19 mouse cellular contexts compared by ENCODE assay signal in the genomic region with DNA sequence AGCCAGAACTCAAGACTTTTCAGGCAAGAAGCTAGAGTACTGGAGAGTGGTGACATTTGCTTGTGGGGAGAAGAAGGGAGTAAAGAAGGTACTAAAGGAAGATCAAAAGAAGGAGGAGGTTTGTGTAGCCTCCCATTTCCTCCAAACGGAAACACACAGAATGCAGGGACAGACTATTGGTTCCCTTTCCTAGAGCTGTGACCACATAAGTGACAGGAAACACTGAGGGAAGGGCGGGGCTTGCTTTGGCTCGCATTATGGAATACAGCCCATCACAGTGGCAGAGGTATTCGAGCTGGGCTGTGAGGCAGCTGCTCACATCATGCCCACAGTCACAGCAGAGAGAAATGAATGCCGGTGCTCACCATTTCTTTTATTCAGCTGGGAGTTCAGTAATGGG. TPM values are rescaled to one million over a fixed set of nuclear protein-coding genes. Genes with fewer than 3 reads are reported as not detected.
DNase-seq lines count a peak whose midpoint lies in the region; ATAC-seq and TF ChIP-seq lines count a peak whose summit lies in the region.
"Had no signal": no experiment of that assay in that cellular context is flagged by ENCODE, and none has a peak within 500 bp of the region (broad histone marks: within the 10 kb centered on the region; RNA-seq: fewer than 3 reads in every experiment).

No protein-coding gene starts in this region.

- TF ChIP-seq RAD21 in CH12.LX (IDR thresholded peaks at IDR 0.05; ENCODE audit: low read depth, low read length), result no peak

- DNase-seq in liver (peak; percentile 23), CH12.LX (ENCODE audit: extremely low read depth) (no peak)
- peak; percentile 64 for DNase-seq in induced T-regulatory cell, adult 2 months (ENCODE audit: low read depth)
- DNase-seq in B cell, adult 2 months, result no peak
- no peak for DNase-seq in gastrocnemius, postnatal 36 days
- DNase-seq: adrenal gland, adult 8-10 months; cerebellum, postnatal 14 days; gastrocnemius, postnatal 14 days; kidney, postnatal 10 days; layer of hippocampus, adult 9-11 months had no signal

- H3K4me2 ChIP-seq in liver, embryonic 12.5 days, result no peak overlapping the region
- H3K4me2 ChIP-seq in CH12.LX (ENCODE audit: insufficient read depth, low read depth, poor library complexity, severe bottlenecking), result 0 out of 2 replicates have a peak overlapping the region, but pooled peaks have one; percentile 30
- H3K4me2 ChIP-seq: embryonic facial prominence, embryonic 13.5 days; forebrain, embryonic 13.5 days; lung, embryonic 15.5 days; stomach, embryonic 15.5 days had no signal

- TF ChIP-seq EP300 in CH12.LX (IDR thresholded peaks at IDR 0.05; ENCODE audit: low read length), result no peak

- no peak for ATAC-seq in liver, embryonic 12.5 days
- ATAC-seq in megakaryocyte progenitor cell, adult 5-6 weeks (replicated peaks; ENCODE audit: poor library complexity), result peak; percentile 55
- ATAC-seq: forebrain, embryonic 13.5 days had no signal

- H3K4me1 ChIP-seq in liver, embryonic 12.5 days, result peaks cover 28% of the 10 kb centered on the region
- H3K4me1 ChIP-seq in CH12.LX (ENCODE audit: control insufficient read depth in 1 of 2, insufficient read depth in 2 of 2), result peaks cover 9 to 38% of the 10 kb centered on the region in 2 experiments

- intact Hi-C loops in gastrocnemius, postnatal 36 days (cut with DNase I), result no loop called here

- no peaks in the 10 kb centered on the region for H3K79me2 ChIP-seq in CH12.LX (replicated peaks; ENCODE audit: control insufficient read depth, extremely low read depth, insufficient read depth, poor library complexity, severe bottlenecking)

- H3K27me3 ChIP-seq in liver, embryonic 12.5 days (replicated peaks), result peaks cover 99% of the 10 kb centered on the region
- H3K27me3 ChIP-seq in CH12.LX (replicated peaks), result peaks cover 68% of the 10 kb centered on the region

- no peak overlapping the region for H3K4me3 ChIP-seq in liver, embryonic 12.5 days
- no peak overlapping the region for H3K4me3 ChIP-seq in CH12.LX (replicated peaks in 1 of 3; ENCODE audit: low read depth in 2 of 3, low read length in 2 of 3, poor library complexity in 1 of 3)
- H3K4me3 ChIP-seq: embryonic facial prominence, embryonic 13.5 days; forebrain, embryonic 13.5 days; lung, embryonic 15.5 days; stomach, embryonic 15.5 days had no signal

- no peak overlapping the region for H3K27ac ChIP-seq in liver, embryonic 12.5 days
- no peak overlapping the region for H3K27ac ChIP-seq in CH12.LX (ENCODE audit: insufficient read depth, low read depth)
- H3K27ac ChIP-seq: embryonic facial prominence, embryonic 13.5 days; forebrain, embryonic 13.5 days; lung, embryonic 15.5 days; stomach, embryonic 15.5 days had no signal

- H3K36me3 ChIP-seq in liver, embryonic 12.5 days, result no peaks in the 10 kb centered on the region
- H3K36me3 ChIP-seq in CH12.LX (replicated peaks in 1 of 2; ENCODE audit: control insufficient read depth in 1 of 2, insufficient read depth in 1 of 2, low read length in 1 of 2), result no peaks in the 10 kb centered on the region
- H3K36me3 ChIP-seq: embryonic facial prominence, embryonic 13.5 days; lung, embryonic 15.5 days; stomach, embryonic 15.5 days had no signal

- WGBS in liver, embryonic 12.5 days (ENCODE audit: insufficient replicate concordance), result 5% methylated on average over 5 of the region's 5 CpGs

- H3K9ac ChIP-seq in liver, embryonic 12.5 days, result no peak overlapping the region
- H3K9ac ChIP-seq in CH12.LX (ENCODE audit: insufficient read depth, low read depth), result no peak overlapping the region
- H3K9ac ChIP-seq: embryonic facial prominence, embryonic 13.5 days; forebrain, embryonic 13.5 days; lung, embryonic 15.5 days; stomach, embryonic 15.5 days had no signal

- in situ Hi-C loops in CH12.LX (cut with MboI; ENCODE audit: low pct_ligation_motif_present, low pct_unique_long_range_greater_than_20kb, low sequenced_read_pairs), result loop anchor here (25.0 kb wide), 1 partner anchor 590 kb away; a partner anchor contains a TSS

- H3K9me3 ChIP-seq in liver, embryonic 12.5 days (replicated peaks), result no peaks in the 10 kb centered on the region
- no peaks in the 10 kb centered on the region for H3K9me3 ChIP-seq in CH12.LX (replicated peaks; ENCODE audit: low read length)
- H3K9me3 ChIP-seq: embryonic facial prominence, embryonic 13.5 days; forebrain, embryonic 13.5 days; lung, embryonic 15.5 days; stomach, embryonic 15.5 days had no signal

- no peak for TF ChIP-seq CTCF in CH12.LX (conservative IDR thresholded peaks at IDR 0.05 in 1 of 2, IDR thresholded peaks at IDR 0.05 in 1 of 2; ENCODE audit: low read depth in 2 of 2, low read length in 2 of 2)

- dilution Hi-C loops in CH12.LX (cut with MboI; ENCODE audit: extremely low pct_ligation_motif_present, extremely low pct_unique_long_range_greater_than_20kb, low sequenced_read_pairs), result no loop called here

- no peak for TF ChIP-seq POLR2A in CH12.LX (IDR thresholded peaks at IDR 0.05; ENCODE audit: low read depth, low read length)

TF ChIP-seq in CH12.LX, 34 proteins besides CTCF, POLR2A, EP300 and RAD21:
- no peak for TF ChIP-seq ZKSCAN1 (IDR thresholded peaks at IDR 0.05; ENCODE audit: borderline replicate concordance, low read depth, low read length)
- TF ChIP-seq ETS1 (conservative IDR thresholded peaks at IDR 0.05; ENCODE audit: low read depth, low read length), result no peak
- TF ChIP-seq HCFC1 (IDR thresholded peaks at IDR 0.05; ENCODE audit: low read depth, low read length), result no peak
- TF ChIP-seq ZC3H11A (IDR thresholded peaks at IDR 0.05; ENCODE audit: low read depth, low read length), result no peak
- TF ChIP-seq BHLHE40 (IDR thresholded peaks at IDR 0.05; ENCODE audit: low read depth, low read length), result no peak
- no peak for TF ChIP-seq RCOR1 (conservative IDR thresholded peaks at IDR 0.05; ENCODE audit: low read depth, low read length)

RNA-seq across cellular contexts. Expression of a gene that starts 7.7 kb away (rescaled TPM):
- 0.22 and 0.33 TPM in 2 replicates for polyA plus RNA-seq in liver, embryonic 12.5 days (2016; fragmentation: Nextera tagmentation; extraction: Ambion mirVana)
- 0.38 and 0.47 TPM in 2 replicates for total RNA-seq in CH12.LX (2012; rRNA removed)
- 0.69 and 1.4 TPM in 2 replicates for total RNA-seq in CH12.LX (2014; rRNA removed)
- polyA plus RNA-seq in CH12.LX (2012; ENCODE audit: insufficient read length, low read depth), result 0.36 and 0.44 TPM in 2 replicates
- 17.0 and 19.9 TPM in 2 replicates for total RNA-seq in megakaryocyte progenitor cell, adult 5-6 weeks (2015)
- 11.4 and 12.2 TPM in 2 replicates for total RNA-seq in megakaryocyte progenitor cell, adult 5-6 weeks (2017)
- 1 to 10 TPM in 1 of 2 experiments, not detected in 1; 5.4 TPM for total RNA-seq in gastrocnemius, postnatal 36 days (2021)
- total RNA-seq: gastrocnemius, postnatal 14 days had no signal
- polyA plus RNA-seq: forebrain, embryonic 13.5 days had no signal

RNA-seq across cellular contexts. Expression of a gene that starts 20.8 kb away (rescaled TPM):
- not detected in 2 replicates for polyA plus RNA-seq in liver, embryonic 12.5 days (2016; fragmentation: Nextera tagmentation; extraction: Ambion mirVana)
- total RNA-seq in CH12.LX (2012; rRNA removed) (not detected in 2 replicates), CH12.LX (2014; rRNA removed) (not detected in 2 replicates)
- not detected in 2 replicates for polyA plus RNA-seq in CH12.LX (2012; ENCODE audit: insufficient read length, low read depth)
- 0.05 and 0.25 TPM in 2 replicates for total RNA-seq in megakaryocyte progenitor cell, adult 5-6 weeks (2015)
- 0.10 TPM in 1 of 2 replicates, not detected in the other for total RNA-seq in megakaryocyte progenitor cell, adult 5-6 weeks (2017)
- total RNA-seq in gastrocnemius, postnatal 36 days (2021), result not detected
- total RNA-seq: adrenal gland, adult 8-10 months; gastrocnemius, postnatal 14 days; left cerebral cortex, postnatal 25 days had no signal
- polyA plus RNA-seq: forebrain, embryonic 13.5 days; heart, postnatal 0 days; intestine, embryonic 14.5 days had no signal

RNA-seq across cellular contexts. Expression of a gene that starts 33.5 kb away (rescaled TPM):
- 9.3 and 17.8 TPM in 2 replicates for polyA plus RNA-seq in liver, embryonic 12.5 days (2016; fragmentation: Nextera tagmentation; extraction: Ambion mirVana)
- total RNA-seq in CH12.LX (2012; rRNA removed), result 628 and 652 TPM in 2 replicates
- total RNA-seq in CH12.LX (2014; rRNA removed), result 4.9 and 8.1 TPM in 2 replicates
- polyA plus RNA-seq in CH12.LX (2012; ENCODE audit: insufficient read length, low read depth), result 2.3 and 4.5 TPM in 2 replicates
- total RNA-seq in megakaryocyte progenitor cell, adult 5-6 weeks (2015), result 1.9 and 2.2 TPM in 2 replicates
- total RNA-seq in megakaryocyte progenitor cell, adult 5-6 weeks (2017), result 923 and 1,838 TPM in 2 replicates
- total RNA-seq in gastrocnemius, postnatal 36 days (2021), result 10 to 100 TPM; 12.2 to 13.3 TPM
- polyA plus RNA-seq: heart, postnatal 0 days had no signal

RNA-seq across cellular contexts. Expression of a gene that starts 33.8 kb away (rescaled TPM):
- polyA plus RNA-seq in liver, embryonic 12.5 days (2016; fragmentation: Nextera tagmentation; extraction: Ambion mirVana), result 4.4 and 4.8 TPM in 2 replicates
- 2,586 and 2,636 TPM in 2 replicates for total RNA-seq in CH12.LX (2012; rRNA removed)
- 38.2 and 47.2 TPM in 2 replicates for total RNA-seq in CH12.LX (2014; rRNA removed)
- polyA plus RNA-seq in CH12.LX (2012; ENCODE audit: insufficient read length, low read depth), result 3.7 and 8.1 TPM in 2 replicates
- total RNA-seq in megakaryocyte progenitor cell, adult 5-6 weeks (2015), result 65.4 and 83.1 TPM in 2 replicates
- total RNA-seq in megakaryocyte progenitor cell, adult 5-6 weeks (2017), result 1,827 and 2,239 TPM in 2 replicates
- total RNA-seq in gastrocnemius, postnatal 36 days (2021), result 10 to 100 TPM; 10.8 to 26.5 TPM

RNA-seq across cellular contexts. Expression of a gene that starts 39.3 kb away (rescaled TPM):
- polyA plus RNA-seq in liver, embryonic 12.5 days (2016; fragmentation: Nextera tagmentation; extraction: Ambion mirVana), result 44.1 and 49.4 TPM in 2 replicates
- total RNA-seq in CH12.LX (2012; rRNA removed) (768 and 812 TPM in 2 replicates), CH12.LX (2014; rRNA removed) (29.9 and 35.7 TPM in 2 replicates)
- polyA plus RNA-seq in CH12.LX (2012; ENCODE audit: insufficient read length, low read depth), result 6.4 TPM in 2 replicates
- 38.4 and 42.3 TPM in 2 replicates for total RNA-seq in megakaryocyte progenitor cell, adult 5-6 weeks (2015)
- 83.0 and 89.0 TPM in 2 replicates for total RNA-seq in megakaryocyte progenitor cell, adult 5-6 weeks (2017)
- 10 to 100 TPM; 28.7 to 30.9 TPM for total RNA-seq in gastrocnemius, postnatal 36 days (2021)

Comparison
In these comparisons a context has a peak if more than half of its experiments do, and no peak if none do; other contexts are left out.
1. DNase-seq: peak in liver (single experiment) and induced T-regulatory cell, adult 2 months (single experiment); none in CH12.LX (single experiment), B cell, adult 2 months (0 of 2) and gastrocnemius, postnatal 36 days (0 of 2).